Mouse (Mus musculus) myocyte (in vitro differentiated cells): ENCODE results near the gene Dennd1a.

ENCODE experiments used
- CEBPB ChIP-seq: IDR thresholded peaks from 2 replicates; pipeline ENCODE4 v1.6.1; 2011; ENCODE audit warnings: mild to moderate bottlenecking, moderate library complexity; ENCODE audit not compliant: poor library complexity, insufficient read depth, severe bottlenecking
- E2F4 ChIP-seq: IDR thresholded peaks from one replicate; pipeline ENCODE4 v1.6.1; 2011; ENCODE audit warnings: mild to moderate bottlenecking, control low read depth, moderate library complexity; ENCODE audit not compliant: insufficient read depth
- MAX ChIP-seq: IDR thresholded peaks from one replicate; pipeline ENCODE4 v1.6.1; 2011; ENCODE audit warnings: low read depth, mild to moderate bottlenecking, control low read depth
- MYOD1 ChIP-seq, 3 experiments: IDR thresholded peaks; one replicate each; pipeline ENCODE4 v1.6.1; 2011; ENCODE audit warnings: control low read depth in 2 of 3, low read depth in 2 of 3, mild to moderate bottlenecking in 2 of 3, moderate library complexity in 1 of 3; ENCODE audit not compliant: insufficient read length in 2 of 3, control insufficient read depth in 1 of 3
- MYOG ChIP-seq, 3 experiments: IDR thresholded peaks; one replicate each; pipeline ENCODE4 v1.6.1; 2011; ENCODE audit warnings: control low read depth in 2 of 3, low read depth in 2 of 3, mild to moderate bottlenecking in 2 of 3; ENCODE audit not compliant: insufficient read length in 2 of 3, control insufficient read depth in 1 of 3, insufficient read depth in 1 of 3
- POLR2A ChIP-seq: IDR thresholded peaks from one replicate; pipeline ENCODE4 v1.6.1; 2011; ENCODE audit warnings: low read depth, mild to moderate bottlenecking, control low read depth, moderate library complexity; ENCODE audit not compliant: insufficient read length
- POLR2AphosphoS2 ChIP-seq: IDR thresholded peaks from one replicate; pipeline ENCODE4 v1.6.1; 2011; ENCODE audit warnings: low read depth, control low read depth; ENCODE audit not compliant: insufficient read length
- REST ChIP-seq: IDR thresholded peaks from one replicate; pipeline ENCODE4 v1.6.1; 2011; ENCODE audit warnings: mild to moderate bottlenecking, control low read depth, moderate library complexity; ENCODE audit not compliant: insufficient read depth, insufficient read length
- SRF ChIP-seq: IDR thresholded peaks from one replicate; pipeline ENCODE4 v1.6.1; 2011; ENCODE audit warnings: low read depth; ENCODE audit not compliant: control insufficient read depth, insufficient read length
- TCF12 ChIP-seq: IDR thresholded peaks from one replicate; pipeline ENCODE4 v1.6.1; 2011; ENCODE audit warnings: mild to moderate bottlenecking, control low read depth; ENCODE audit not compliant: poor library complexity, insufficient read depth, severe bottlenecking
- TCF3 ChIP-seq: IDR thresholded peaks from one replicate; pipeline ENCODE4 v1.6.1; 2011; ENCODE audit warnings: low read depth, control low read depth; ENCODE audit not compliant: insufficient read length
- USF1 ChIP-seq: IDR thresholded peaks from one replicate; pipeline ENCODE4 v1.6.1; 2011; ENCODE audit warnings: low read depth, mild to moderate bottlenecking, control low read depth, moderate library complexity

DNA sequence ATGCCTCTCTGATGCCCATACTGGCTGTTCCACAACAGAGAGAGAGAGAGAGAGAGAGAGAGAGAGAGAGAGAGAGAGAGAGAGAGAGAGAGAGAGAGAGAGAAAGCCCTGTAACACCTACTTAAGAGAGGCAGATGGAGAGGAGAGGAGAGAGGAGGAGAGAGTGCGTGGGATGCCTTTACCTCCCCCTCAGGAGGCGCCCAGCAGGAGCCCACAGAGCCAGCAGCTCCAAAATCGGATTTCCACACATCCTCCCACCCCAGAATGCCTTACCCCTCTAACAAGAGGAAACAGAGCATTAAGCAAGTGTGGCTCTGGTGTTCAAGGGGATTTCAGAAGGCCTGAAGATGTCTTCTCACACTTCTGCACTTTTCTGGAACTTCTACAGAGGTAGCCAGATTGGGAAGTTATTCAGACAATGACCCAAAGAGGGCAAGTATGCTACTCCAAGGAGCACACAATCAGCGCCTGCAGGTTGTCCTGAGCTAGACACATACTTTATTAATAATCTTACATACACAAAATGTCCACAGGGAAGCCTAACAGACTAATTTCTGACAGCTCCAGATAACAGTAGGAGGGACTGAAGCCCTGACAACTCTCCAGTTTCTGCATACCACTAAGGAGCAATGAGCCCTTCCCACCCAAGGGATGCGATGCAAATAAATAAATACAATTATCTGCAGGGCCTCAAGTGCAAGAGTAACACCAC, 161.4 kb downstream of the Dennd1a start:
- TF ChIP-seq MYOG (IDR thresholded peaks at IDR 0.05; ENCODE audit: control insufficient read depth in 1 of 3, insufficient read depth in 1 of 3, insufficient read length in 2 of 3, low read depth in 2 of 3) (no peak), POLR2A (no peak), MAX (no peak), MYOD1 (IDR thresholded peaks at IDR 0.05; ENCODE audit: control insufficient read depth in 1 of 3, insufficient read length in 2 of 3, low read depth in 2 of 3) (no peak), SRF (no peak), USF1 (no peak), CEBPB (no peak), TCF12 (no peak), POLR2AphosphoS2 (no peak), E2F4 (no peak), TCF3 (no peak), REST (no peak)
